Mouse (Mus musculus): ENCODE measurements around the gene Cemip2.

DNA sequence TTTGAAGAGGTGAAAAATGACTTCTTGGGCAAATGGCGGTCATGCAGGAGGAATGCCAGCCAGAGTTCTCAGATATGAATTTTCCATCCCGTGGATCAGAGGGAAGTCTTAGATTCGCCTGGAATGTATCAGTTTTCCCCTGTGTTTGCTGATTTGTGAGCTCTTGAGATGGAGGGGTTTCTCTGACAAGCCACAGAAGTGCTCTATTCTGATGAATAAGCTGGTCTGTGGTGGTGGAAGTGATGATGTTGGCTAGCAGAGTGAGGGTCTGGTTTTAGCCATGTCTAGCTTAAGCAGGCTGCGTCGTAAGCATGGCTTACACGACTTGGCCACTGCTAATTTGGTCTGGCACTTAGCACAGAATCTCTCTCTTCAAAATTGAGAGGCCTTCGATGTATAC, 56.8 kb downstream of the Cemip2 start:
- TF ChIP-seq CTCF (IDR thresholded peaks at IDR 0.05; ENCODE audit: control insufficient read depth, insufficient read depth, insufficient replicate concordance, low read depth, low read length), result no peak
- TF ChIP-seq POLR2A (IDR thresholded peaks at IDR 0.05; ENCODE audit: control insufficient read depth, low read depth, low read length), result no peak
